Mouse (Mus musculus) WW6 (cell line): Measurements from ENCODE around the gene Dgcr6.

Experiments used
- DNase-seq: peaks from one replicate; pipeline ENCODE4 v3.0.0-alpha.2; 2013; ENCODE audit warnings: low read depth, low spot score

Gene Dgcr6

DNA sequence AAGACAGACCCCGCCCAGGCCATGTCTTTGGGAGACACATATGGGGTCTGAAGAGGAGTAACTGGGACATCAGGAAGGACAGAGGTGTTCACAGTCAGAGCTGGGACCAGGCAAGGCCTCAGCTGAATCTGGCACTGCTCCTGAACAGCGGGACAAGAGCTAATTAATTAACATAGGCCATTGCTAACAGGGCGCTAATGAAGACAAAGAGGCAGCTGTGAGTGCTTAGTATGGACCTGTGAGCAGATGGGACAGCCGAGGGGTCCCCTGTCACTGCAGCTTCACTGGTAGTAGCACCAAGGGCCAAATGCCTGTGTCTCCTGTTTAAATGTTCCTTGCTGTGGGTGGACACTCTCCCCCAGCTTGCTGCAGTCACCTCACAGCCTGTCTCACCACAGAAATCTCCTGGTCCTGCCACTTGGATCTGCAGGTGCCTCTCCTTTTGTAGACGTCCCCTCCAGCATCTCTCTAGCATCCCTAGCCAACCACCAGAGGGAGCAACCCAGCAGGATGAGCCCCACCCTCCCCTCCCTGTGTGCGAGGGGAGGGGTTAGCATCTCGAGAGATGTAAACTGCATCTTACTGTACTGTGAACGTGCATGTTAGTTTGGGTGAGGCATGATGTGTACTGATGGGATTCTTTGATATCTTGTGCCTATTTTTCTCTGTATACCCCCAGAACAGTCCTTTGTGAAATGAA is 66.5 kb downstream of the Dgcr6 start:
- DNase-seq, result peak; percentile 42
